Mouse (Mus musculus) cortical plate, adult 2 months (tissue): Measurements from ENCODE around the gene Olfr829.
"Not testable (repeated sequence)": the region's sequence is repeated elsewhere in the genome, so short reads cannot be mapped to it uniquely, and the experiment has no call there.

ENCODE experiments used
- CTCF ChIP-seq: fragments of 200-500 bp; IDR thresholded peaks from 2 replicates; pipeline ENCODE4 v1.5.1; 2011; ENCODE audit warnings: mild to moderate bottlenecking, control low read depth, low read length; ENCODE audit not compliant: insufficient read depth; ENCODE audit errors: extremely low read depth
- POLR2A ChIP-seq: fragments of 200-500 bp; IDR thresholded peaks from 2 replicates; pipeline ENCODE4 v1.6.1; 2011; ENCODE audit warnings: mild to moderate bottlenecking, low read length, control low read depth; ENCODE audit not compliant: insufficient read depth; ENCODE audit errors: extremely low read depth

DNA sequence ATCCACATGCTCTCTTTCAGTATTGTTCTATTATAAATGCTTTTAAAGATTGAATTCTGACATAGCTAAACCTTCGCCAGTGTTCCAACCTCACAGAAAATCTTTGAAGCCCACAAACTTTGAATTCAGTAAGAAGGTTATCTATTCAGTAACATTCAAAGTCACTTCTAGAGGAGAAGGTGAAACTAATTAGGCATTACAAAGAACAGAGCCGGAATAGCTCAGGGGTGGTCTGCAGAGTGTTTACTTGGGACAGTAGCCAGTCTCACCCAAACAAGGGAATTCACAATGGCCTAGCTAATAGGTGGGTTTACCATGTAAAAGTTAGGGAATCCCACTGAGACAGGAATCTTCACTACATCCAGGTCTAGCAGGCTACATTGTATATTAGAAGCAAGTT lies 53.0 kb downstream of the Olfr829 start:
- not testable (repeated sequence) for TF ChIP-seq POLR2A, CTCF
